Mouse (Mus musculus) gastrocnemius, adult 2 months (tissue): ENCODE results near the gene Cdh15. TPM values are rescaled to one million over a fixed set of nuclear protein-coding genes. Genes with fewer than 3 reads are reported as not detected.

Source experiments
- DNase-seq: peaks from one replicate; pipeline ENCODE4 v3.0.0; 2022
- H3K27ac ChIP-seq: fragments of 200-600 bp; 2 replicates; pipeline ENCODE4 v1.8.1; 2022; ENCODE audit warnings: mild to moderate bottlenecking
- H3K4me3 ChIP-seq: fragments of 200-600 bp; 2 replicates; pipeline ENCODE4 v1.8.1; 2022; ENCODE audit warnings: mild to moderate bottlenecking, moderate library complexity
- CTCF ChIP-seq: fragments of 200-600 bp; IDR thresholded peaks from 2 replicates; pipeline ENCODE4 v1.8.1; 2022; ENCODE audit warnings: antibody characterized with exemption, mild to moderate bottlenecking, moderate library complexity
- intact Hi-C: fragments of 180-260 bp; cut with DNase I; formaldehyde crosslinking; loops from one replicate; pipeline ENCODE4 v1.15.1; 2025
- total RNA-seq, 2 experiments: library from RNA; stranded (reverse); gene quantifications; 2 replicates each; pipeline ENCODE4 v1.2.3; 2021

The Cdh15 gene
- total RNA-seq, 2 experiments from 2014 or later, result 19.0 to 22.8 TPM

- H3K4me3 ChIP-seq, result no peak overlapping the region
- TF ChIP-seq CTCF, result no peak
- no peak for DNase-seq
- H3K27ac ChIP-seq, result no peak overlapping the region
- intact Hi-C loops, result no loop called here
Observed at GRCm38 (mm10) chr8:122871663-122872062, 23.9 kb downstream of the Cdh15 start.

DNA sequence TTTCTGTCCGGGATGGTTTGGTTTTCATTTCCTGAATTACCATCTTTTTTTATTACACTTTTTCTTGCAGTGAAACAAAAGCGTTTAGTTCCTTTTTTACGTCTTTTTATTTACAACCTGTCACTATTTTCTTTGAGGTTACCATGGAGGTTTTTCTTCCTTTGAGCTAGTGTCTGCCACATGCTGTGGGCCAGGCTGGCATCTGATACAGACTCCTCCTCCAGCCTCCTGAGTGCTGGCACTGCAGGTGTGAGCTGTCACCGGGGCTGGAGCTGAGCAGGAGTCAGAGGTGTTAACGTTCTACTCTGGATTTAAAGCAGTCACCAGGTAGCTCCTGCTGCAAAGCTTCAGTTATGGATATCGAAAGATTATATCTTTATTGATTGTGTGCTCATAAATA lies 25.4 kb downstream of the Cdh15 start:
- DNase-seq, result no peak
- intact Hi-C loops, result no loop called here
- Histone ChIP-seq H3K4me3 (no peak overlapping the region), H3K27ac (no peak overlapping the region)
- no peak for TF ChIP-seq CTCF

- intact Hi-C loops, result no loop called here
- no peak for TF ChIP-seq CTCF
- H3K27ac ChIP-seq, result no peak overlapping the region
- H3K4me3 ChIP-seq, result no peak overlapping the region
- no peak for DNase-seq
Observed at GRCm38 (mm10) chr8:122875186-122875585, 27.4 kb downstream of the Cdh15 start.

DNA sequence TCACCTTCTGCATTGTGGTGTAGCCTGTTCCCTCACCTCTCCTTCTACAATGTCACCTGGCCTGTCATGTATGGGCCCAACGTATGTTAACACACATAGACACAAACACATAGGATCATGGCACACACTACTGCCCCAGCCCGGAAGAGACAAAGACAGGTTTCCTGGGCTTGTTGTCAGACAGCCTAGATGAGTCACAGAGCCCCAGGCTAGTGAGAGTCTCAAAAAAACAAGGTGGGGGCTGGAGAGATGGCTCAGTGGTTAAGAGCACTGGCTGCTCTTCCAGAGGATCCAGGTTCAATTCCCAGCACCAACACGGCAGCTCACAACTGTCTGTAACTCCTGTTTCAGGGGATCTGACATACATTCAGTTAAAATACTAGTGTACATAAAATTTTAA lies 30.5 kb downstream of the Cdh15 start:
- Histone ChIP-seq H3K27ac (no peak overlapping the region), H3K4me3 (no peak overlapping the region)
- no peak for DNase-seq
- intact Hi-C loops, result no loop called here
- no peak for TF ChIP-seq CTCF

DNA sequence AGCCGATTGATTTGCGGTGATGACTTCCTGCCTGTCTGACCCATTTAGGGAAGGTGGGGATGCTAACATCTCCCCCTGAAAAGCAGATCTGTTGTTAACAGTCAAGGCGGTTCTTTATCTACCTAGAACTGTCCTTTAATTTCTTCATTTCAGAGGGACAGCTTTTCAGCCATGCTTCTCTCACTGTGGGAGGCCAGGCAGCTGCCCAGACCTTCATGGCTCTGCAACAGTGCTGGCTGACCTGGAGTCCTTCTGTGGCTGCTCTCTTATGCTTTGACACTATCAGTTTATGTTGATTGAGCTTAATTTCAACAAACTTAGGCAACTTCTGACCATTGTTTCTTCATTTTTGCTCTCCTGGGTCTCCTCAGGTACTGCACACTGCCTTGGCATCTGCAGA lies 32.5 kb downstream of the Cdh15 start:
- Histone ChIP-seq H3K4me3 (no peak overlapping the region), H3K27ac (no peak overlapping the region)
- DNase-seq, result no peak
- intact Hi-C loops, result no loop called here
- TF ChIP-seq CTCF, result no peak

- Histone ChIP-seq H3K27ac (no peak overlapping the region), H3K4me3 (no peak overlapping the region)
- DNase-seq, result no peak
- intact Hi-C loops, result no loop called here
- TF ChIP-seq CTCF, result no peak
Observed at GRCm38 (mm10) chr8:122883671-122884070, 35.9 kb downstream of the Cdh15 start.

DNA sequence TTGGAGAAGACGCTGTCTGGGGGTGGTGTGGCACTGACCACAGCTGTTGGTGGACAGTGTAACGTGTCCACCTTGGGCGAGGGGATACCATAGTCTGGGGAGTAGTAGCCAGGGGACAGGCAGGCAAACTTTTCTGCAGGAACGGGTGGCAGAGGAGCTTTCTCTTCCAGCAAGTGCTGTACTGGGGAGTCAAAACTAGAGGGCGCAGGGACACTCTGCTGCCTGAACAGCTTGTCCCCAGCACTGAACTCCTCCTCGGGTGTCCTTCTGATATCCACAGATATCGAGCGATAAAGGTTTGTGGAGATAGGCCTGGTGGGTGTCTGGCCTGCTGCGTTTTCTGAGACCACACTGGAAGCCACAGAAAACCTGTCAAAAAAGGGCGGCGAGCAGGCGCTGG lies 43.7 kb downstream of the Cdh15 start:
- DNase-seq, result no peak
- H3K27ac ChIP-seq, result no peak overlapping the region
- no peak overlapping the region for H3K4me3 ChIP-seq
- TF ChIP-seq CTCF, result peak; percentile 42
- intact Hi-C loops, result no loop called here

DNA sequence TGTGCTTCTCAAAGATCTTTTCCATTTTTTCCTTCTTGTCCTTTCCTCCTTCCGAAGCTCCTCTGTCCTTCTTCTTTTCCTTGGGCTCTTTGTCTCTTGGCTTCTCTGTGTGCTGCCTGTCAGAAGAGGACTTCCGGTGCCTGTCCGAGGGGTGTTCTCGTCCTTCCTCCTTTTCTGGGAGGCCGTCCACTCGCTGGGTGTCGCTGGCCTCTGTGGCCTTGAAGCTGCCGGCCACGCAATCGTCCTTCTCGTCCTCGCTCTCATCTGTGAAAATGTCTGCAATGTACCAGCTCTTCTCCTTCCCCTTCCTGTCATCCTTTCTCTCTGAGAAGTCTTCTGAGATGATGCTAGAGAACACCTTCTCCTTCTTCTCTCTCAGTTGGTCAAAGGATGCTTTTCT lies 45.7 kb downstream of the Cdh15 start:
- Histone ChIP-seq H3K27ac (no peak overlapping the region), H3K4me3 (no peak overlapping the region)
- TF ChIP-seq CTCF, result no peak
- intact Hi-C loops, result no loop called here
- DNase-seq, result no peak

- H3K27ac ChIP-seq, result no peak overlapping the region
- H3K4me3 ChIP-seq, result no peak overlapping the region
- intact Hi-C loops, result no loop called here
- DNase-seq, result no peak
- TF ChIP-seq CTCF, result no peak
Observed at GRCm38 (mm10) chr8:122896317-122896716, 48.6 kb downstream of the Cdh15 start.

GRCm38 (mm10) chr8:122897200-122897599 lies 49.4 kb downstream of the Cdh15 start:
- Histone ChIP-seq H3K4me3 (no peak overlapping the region), H3K27ac (no peak overlapping the region)
- no peak for DNase-seq
- no peak for TF ChIP-seq CTCF
- intact Hi-C loops, result no loop called here

DNA sequence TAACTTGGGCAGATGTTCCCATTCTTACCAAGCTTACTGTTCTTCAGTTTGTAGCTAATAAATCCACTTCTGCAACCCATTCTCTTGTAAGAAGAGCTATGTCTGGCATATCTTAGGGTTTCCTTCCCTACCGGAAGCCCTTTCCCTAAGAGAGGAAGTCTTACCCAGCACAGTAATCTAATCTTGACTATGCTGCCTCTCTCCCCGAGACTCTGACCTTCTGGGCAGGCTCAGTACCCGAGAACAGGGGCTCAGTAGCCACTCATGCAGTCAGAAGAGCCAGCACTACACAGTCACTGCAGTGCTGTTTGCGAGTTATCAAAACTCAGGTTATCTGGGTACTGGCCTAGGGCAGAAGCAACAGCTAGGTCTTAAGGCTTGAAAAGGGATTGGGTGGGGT lies 50.3 kb downstream of the Cdh15 start:
- Histone ChIP-seq H3K4me3 (no peak overlapping the region), H3K27ac (no peak overlapping the region)
- no peak for DNase-seq
- intact Hi-C loops, result no loop called here
- no peak for TF ChIP-seq CTCF

- no peak for DNase-seq
- TF ChIP-seq CTCF, result no peak
- Histone ChIP-seq H3K4me3 (no peak overlapping the region), H3K27ac (no peak overlapping the region)
- intact Hi-C loops, result no loop called here
Observed at GRCm38 (mm10) chr8:122898473-122898872, 50.7 kb downstream of the Cdh15 start.

DNA sequence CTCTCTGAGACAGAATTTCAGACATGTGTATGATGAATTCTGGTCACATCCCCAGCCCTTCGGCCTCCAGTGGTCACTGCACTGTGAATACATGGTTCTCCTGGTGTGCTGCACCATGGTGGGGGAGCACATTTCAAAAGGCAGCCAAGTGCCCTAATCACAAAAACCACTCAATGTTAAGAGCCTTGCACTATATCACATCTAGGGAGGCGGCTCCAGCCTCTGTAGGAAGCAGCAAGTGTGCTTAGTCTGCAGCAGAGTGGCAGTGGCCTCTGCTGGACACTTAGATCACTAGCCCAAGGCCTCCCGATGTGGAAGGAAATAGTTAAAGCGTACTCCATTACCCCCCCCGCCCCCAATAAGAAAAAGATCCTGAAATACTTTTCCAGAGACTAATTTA lies 51.3 kb downstream of the Cdh15 start:
- TF ChIP-seq CTCF, result no peak
- Histone ChIP-seq H3K4me3 (no peak overlapping the region), H3K27ac (no peak overlapping the region)
- intact Hi-C loops, result no loop called here
- no peak for DNase-seq

GRCm38 (mm10) chr8:122901476-122901875 lies 53.7 kb downstream of the Cdh15 start:
- H3K4me3 ChIP-seq, result no peak overlapping the region
- TF ChIP-seq CTCF, result no peak
- intact Hi-C loops, result loop anchor here (5.0 kb wide), 1 partner anchor 49 kb away; no protein-coding TSS in a partner anchor
- H3K27ac ChIP-seq, result peak overlapping the region; percentile 73
- DNase-seq, result no peak
